Mouse (Mus musculus): ENCODE results near the gene Tmem251. TPM values are rescaled to one million over a fixed set of nuclear protein-coding genes. Genes with fewer than 3 reads are reported as not detected.

Gene Tmem251
- polyA plus RNA-seq, 1 experiment, result 4.2 TPM

- no peak for TF ChIP-seq POLR2A (IDR thresholded peaks at IDR 0.05; ENCODE audit: control insufficient read depth, extremely low read depth, insufficient read depth, low read length, poor library complexity)
- TF ChIP-seq CTCF (IDR thresholded peaks at IDR 0.05; ENCODE audit: borderline replicate concordance, control insufficient read depth, extremely low read depth, insufficient read depth, low read length, poor library complexity), result no peak
- peaks cover 19% of the 10 kb centered on the region for H3K4me1 ChIP-seq (replicated peaks; ENCODE audit: control insufficient read depth, insufficient read depth, low read length)
- WGBS, result 91% methylated on average over 11 of the region's 11 CpGs
- no peak for DNase-seq
- H3K27ac ChIP-seq (ENCODE audit: control insufficient read depth, insufficient read depth, low read length), result no peak overlapping the region
- H3K27me3 ChIP-seq (ENCODE audit: control insufficient read depth, insufficient read depth, low read length), result no peaks in the 10 kb centered on the region
- no peaks in the 10 kb centered on the region for H3K36me3 ChIP-seq (ENCODE audit: control insufficient read depth, insufficient read depth, low read length)
- H3K4me3 ChIP-seq (ENCODE audit: control insufficient read depth, insufficient read depth, low read length), result no peak overlapping the region
Measured at GRCm38 (mm10) chr12:102708220-102708619, 35.3 kb upstream of the Tmem251 start.

GRCm38 (mm10) chr12:102709896-102710295 lies 33.7 kb upstream of the Tmem251 start:
- H3K27ac ChIP-seq (ENCODE audit: control insufficient read depth, insufficient read depth, low read length), result no peak overlapping the region
- H3K27me3 ChIP-seq (ENCODE audit: control insufficient read depth, insufficient read depth, low read length), result no peaks in the 10 kb centered on the region
- DNase-seq, result no peak
- peaks cover 10% of the 10 kb centered on the region for H3K4me1 ChIP-seq (replicated peaks; ENCODE audit: control insufficient read depth, insufficient read depth, low read length)
- WGBS, result 95% methylated on average over 5 of the region's 5 CpGs
- no peaks in the 10 kb centered on the region for H3K36me3 ChIP-seq (ENCODE audit: control insufficient read depth, insufficient read depth, low read length)
- no peak for TF ChIP-seq CTCF (IDR thresholded peaks at IDR 0.05; ENCODE audit: borderline replicate concordance, control insufficient read depth, extremely low read depth, insufficient read depth, low read length, poor library complexity)
- TF ChIP-seq POLR2A (IDR thresholded peaks at IDR 0.05; ENCODE audit: control insufficient read depth, extremely low read depth, insufficient read depth, low read length, poor library complexity), result no peak
- H3K4me3 ChIP-seq (ENCODE audit: control insufficient read depth, insufficient read depth, low read length), result no peak overlapping the region

GRCm38 (mm10) chr12:102710851-102711375 lies 32.6 kb upstream of the Tmem251 start:
- WGBS, result 91% methylated on average over 4 of the region's 4 CpGs

GRCm38 (mm10) chr12:102713153-102713865 lies 30.3 kb upstream of the Tmem251 start:
- DNase-seq, result no peak
- Histone ChIP-seq H3K4me3 (ENCODE audit: control insufficient read depth, insufficient read depth, low read length) (no peak overlapping the region), H3K27ac (ENCODE audit: control insufficient read depth, insufficient read depth, low read length) (no peak overlapping the region), H3K27me3 (ENCODE audit: control insufficient read depth, insufficient read depth, low read length) (no peaks in the 10 kb centered on the region), H3K36me3 (ENCODE audit: control insufficient read depth, insufficient read depth, low read length) (no peaks in the 10 kb centered on the region), H3K4me1 (replicated peaks; ENCODE audit: control insufficient read depth, insufficient read depth, low read length) (peaks cover 6% of the 10 kb centered on the region)
- TF ChIP-seq CTCF (IDR thresholded peaks at IDR 0.05; ENCODE audit: borderline replicate concordance, control insufficient read depth, extremely low read depth, insufficient read depth, low read length, poor library complexity), result no peak
- no peak for TF ChIP-seq POLR2A (IDR thresholded peaks at IDR 0.05; ENCODE audit: control insufficient read depth, extremely low read depth, insufficient read depth, low read length, poor library complexity)
- 52% methylated on average over 20 of the region's 20 CpGs for WGBS

More at GRCm38 (mm10) chr12:102710851-102711375, 32.6 kb upstream of the Tmem251 start:
- DNase-seq, result no peak
- TF ChIP-seq CTCF (IDR thresholded peaks at IDR 0.05; ENCODE audit: borderline replicate concordance, control insufficient read depth, extremely low read depth, insufficient read depth, low read length, poor library complexity), result no peak
- TF ChIP-seq POLR2A (IDR thresholded peaks at IDR 0.05; ENCODE audit: control insufficient read depth, extremely low read depth, insufficient read depth, low read length, poor library complexity), result no peak
- H3K4me1 ChIP-seq (replicated peaks; ENCODE audit: control insufficient read depth, insufficient read depth, low read length), result peaks cover 6% of the 10 kb centered on the region
- no peaks in the 10 kb centered on the region for H3K27me3 ChIP-seq (ENCODE audit: control insufficient read depth, insufficient read depth, low read length)
- H3K4me3 ChIP-seq (ENCODE audit: control insufficient read depth, insufficient read depth, low read length), result no peak overlapping the region
- H3K36me3 ChIP-seq (ENCODE audit: control insufficient read depth, insufficient read depth, low read length), result no peaks in the 10 kb centered on the region
- H3K27ac ChIP-seq (ENCODE audit: control insufficient read depth, insufficient read depth, low read length), result no peak overlapping the region

GRCm38 (mm10) chr12:102714116-102714515 lies 29.4 kb upstream of the Tmem251 start:
- Histone ChIP-seq H3K27ac (ENCODE audit: control insufficient read depth, insufficient read depth, low read length) (no peak overlapping the region), H3K4me3 (ENCODE audit: control insufficient read depth, insufficient read depth, low read length) (no peak overlapping the region), H3K36me3 (ENCODE audit: control insufficient read depth, insufficient read depth, low read length) (no peaks in the 10 kb centered on the region), H3K4me1 (replicated peaks; ENCODE audit: control insufficient read depth, insufficient read depth, low read length) (peaks cover 6% of the 10 kb centered on the region), H3K27me3 (ENCODE audit: control insufficient read depth, insufficient read depth, low read length) (no peaks in the 10 kb centered on the region)
- TF ChIP-seq CTCF (IDR thresholded peaks at IDR 0.05; ENCODE audit: borderline replicate concordance, control insufficient read depth, extremely low read depth, insufficient read depth, low read length, poor library complexity), result no peak
- no peak for TF ChIP-seq POLR2A (IDR thresholded peaks at IDR 0.05; ENCODE audit: control insufficient read depth, extremely low read depth, insufficient read depth, low read length, poor library complexity)
- 86% methylated on average over 2 of the region's 2 CpGs for WGBS
- no peak for DNase-seq

- WGBS, result 94% methylated on average over 10 of the region's 10 CpGs
- peaks cover 6% of the 10 kb centered on the region for H3K4me1 ChIP-seq (replicated peaks; ENCODE audit: control insufficient read depth, insufficient read depth, low read length)
- H3K27me3 ChIP-seq (ENCODE audit: control insufficient read depth, insufficient read depth, low read length), result no peaks in the 10 kb centered on the region
- H3K36me3 ChIP-seq (ENCODE audit: control insufficient read depth, insufficient read depth, low read length), result no peaks in the 10 kb centered on the region
- TF ChIP-seq POLR2A (IDR thresholded peaks at IDR 0.05; ENCODE audit: control insufficient read depth, extremely low read depth, insufficient read depth, low read length, poor library complexity) (no peak), CTCF (IDR thresholded peaks at IDR 0.05; ENCODE audit: borderline replicate concordance, control insufficient read depth, extremely low read depth, insufficient read depth, low read length, poor library complexity) (no peak)
- no peak overlapping the region for H3K4me3 ChIP-seq (ENCODE audit: control insufficient read depth, insufficient read depth, low read length)
- no peak overlapping the region for H3K27ac ChIP-seq (ENCODE audit: control insufficient read depth, insufficient read depth, low read length)
- no peak for DNase-seq
Measured at GRCm38 (mm10) chr12:102714654-102715395, 28.7 kb upstream of the Tmem251 start.
